Mouse (Mus musculus): Measurements from ENCODE around the gene Neurod2. TPM values are rescaled to one million over a fixed set of nuclear protein-coding genes. Genes with fewer than 3 reads are reported as not detected.

Neurod2 gene
- not detected for total RNA-seq (2023)

GRCm38 (mm10) chr11:98329081-98329959, at the start of gene Neurod2:
Gene Neurod2, minus strand, starts transcription at chr11:98329648.

GRCm38 (mm10) chr11:98358161-98359083, 29.0 kb upstream of the Neurod2 start, which contains the start of gene Stard3:
Gene Stard3, plus strand, starts transcription at chr11:98358368.

GRCm38 (mm10) chr11:98348083-98348961, 18.9 kb upstream of the Neurod2 start, which contains the start of gene Ppp1r1b:
Gene Ppp1r1b, plus strand, starts transcription at chr11:98348404.

Other genes starting within 250 kb of the Neurod2 start
- gene Fbxl20, start 179.2 kb downstream of the Neurod2 start, total RNA-seq (2023), result 10 to 100 TPM; 27.0 to 29.8 TPM
- 10 to 100 TPM; 33.9 to 36.0 TPM for gene Med1, start 136.4 kb downstream of the Neurod2 start, total RNA-seq (2023)
- 10 to 100 TPM; 75.2 to 76.4 TPM for gene Cdk12, start 126.6 kb downstream of the Neurod2 start, total RNA-seq (2023)
- not detected for gene Ppp1r1b, start 18.8 kb upstream of the Neurod2 start, total RNA-seq (2023)
- gene Stard3, start 28.7 kb upstream of the Neurod2 start, total RNA-seq (2023), result 10 to 100 TPM; 40.5 to 52.2 TPM
- not detected for gene Tcap, start 54.2 kb upstream of the Neurod2 start, total RNA-seq (2023)
- gene Pnmt, start 56.8 kb upstream of the Neurod2 start, total RNA-seq (2023), result not detected
- gene Pgap3, start 70.8 kb upstream of the Neurod2 start, total RNA-seq (2023), result 1 to 10 TPM; 2.2 to 3.3 TPM
- gene Erbb2, start 82.8 kb upstream of the Neurod2 start, total RNA-seq (2023), result under 1 TPM in 1 of 2 experiments, not detected in 1; 0.07 TPM
- 10 to 100 TPM; 34.5 to 35.5 TPM for gene Mien1, start 109.3 kb upstream of the Neurod2 start, total RNA-seq (2023)
- gene Grb7, start 116.7 kb upstream of the Neurod2 start, total RNA-seq (2023), result under 1 TPM in 1 of 2 experiments, not detected in 1; 0.15 TPM
- gene Ikzf3, start 216.4 kb upstream of the Neurod2 start, total RNA-seq (2023), result 1 to 10 TPM; 4.3 to 8.6 TPM
- gene Zpbp2, start 221.4 kb upstream of the Neurod2 start, total RNA-seq (2023), result 1 to 10 TPM in 1 of 2 experiments, under 1 TPM in 1; 0.64 to 1.4 TPM